Mouse (Mus musculus) CH12.LX (cell line): Measurements from ENCODE around the gene Fuz. TPM values are rescaled to one million over a fixed set of nuclear protein-coding genes. Genes with fewer than 3 reads are reported as not detected.

Experiments
- DNase-seq: peaks from one replicate; pipeline ENCODE4 v3.0.0-alpha.2; 2013; ENCODE audit errors: extremely low read depth
- H3K27ac ChIP-seq: 2 replicates; pipeline ENCODE4 v1.5.1; 2012; ENCODE audit warnings: low read depth, mild to moderate bottlenecking, control low read depth, moderate library complexity; ENCODE audit not compliant: insufficient read depth
- H3K27me3 ChIP-seq: replicated peaks from 2 replicates; pipeline ENCODE3; 2012; ENCODE audit warnings: inconsistent platforms
- H3K36me3 ChIP-seq, 2 experiments: replicated peaks in 1 of 2; 2 replicates each; pipeline versions ENCODE3 to v1.6.1; 2012; ENCODE audit warnings: inconsistent platforms in 1 of 2, low read length in 1 of 2, mild to moderate bottlenecking in 1 of 2, mixed read lengths in 1 of 2, moderate library complexity in 1 of 2; ENCODE audit not compliant: control insufficient read depth in 1 of 2, insufficient read depth in 1 of 2
- H3K4me1 ChIP-seq, 2 experiments: 2 replicates each; pipeline ENCODE4 v1.6.1; 2012; ENCODE audit warnings: inconsistent platforms in 1 of 2, moderate library complexity in 1 of 2; ENCODE audit not compliant: insufficient read depth in 2 of 2, control insufficient read depth in 1 of 2
- H3K4me2 ChIP-seq: 2 replicates; pipeline ENCODE4 v1.6.1; 2012; ENCODE audit warnings: low read depth, mild to moderate bottlenecking, control low read depth; ENCODE audit not compliant: poor library complexity, insufficient read depth, severe bottlenecking
- H3K4me3 ChIP-seq, 3 experiments: fragments of 150-350 bp in 1 of 3; sonication (generic) in 1 of 3; replicated peaks in 1 of 3; 2 replicates each; pipeline versions ENCODE3 to v1.5.1; 2011 to 2012; ENCODE audit warnings: low read depth in 2 of 3, low read length in 2 of 3, mild to moderate bottlenecking in 2 of 3, moderate library complexity in 2 of 3, control low read depth in 1 of 3, improper control_type of control experiment in 1 of 3, inconsistent platforms in 1 of 3, mixed read lengths in 1 of 3; ENCODE audit not compliant: poor library complexity in 1 of 3
- H3K79me2 ChIP-seq: replicated peaks from 2 replicates; pipeline ENCODE4 v1.6.1; 2012; ENCODE audit warnings: mild to moderate bottlenecking, moderate library complexity; ENCODE audit not compliant: control insufficient read depth, poor library complexity, insufficient read depth, severe bottlenecking; ENCODE audit errors: extremely low read depth
- H3K9ac ChIP-seq: 2 replicates; pipeline ENCODE4 v1.6.1; 2012; ENCODE audit warnings: low read depth, mild to moderate bottlenecking, control low read depth, moderate library complexity; ENCODE audit not compliant: insufficient read depth
- H3K9me3 ChIP-seq: replicated peaks from 2 replicates; pipeline ENCODE3; 2012; ENCODE audit warnings: low read length, inconsistent platforms, mixed read lengths
- BHLHE40 ChIP-seq: IDR thresholded peaks from 2 replicates; pipeline ENCODE4 v1.6.1; 2011; ENCODE audit warnings: mild to moderate bottlenecking, low read depth, low read length, improper control_type of control experiment
- CHD1 ChIP-seq: IDR thresholded peaks from 2 replicates; pipeline ENCODE4 v1.6.1; 2012; ENCODE audit warnings: low read depth, low read length, improper control_type of control experiment, inconsistent platforms
- CHD2 ChIP-seq: IDR thresholded peaks from 2 replicates; pipeline ENCODE4 v1.6.1; 2011; ENCODE audit warnings: low read length, improper control_type of control experiment
- E2F4 ChIP-seq: IDR thresholded peaks from 2 replicates; pipeline ENCODE4 v1.6.1; 2011; ENCODE audit warnings: low read depth, low read length, improper control_type of control experiment; ENCODE audit not compliant: insufficient replicate concordance
- ELF1 ChIP-seq: IDR thresholded peaks from 2 replicates; pipeline ENCODE4 v1.6.1; 2014; ENCODE audit warnings: low read depth, mild to moderate bottlenecking, inconsistent platforms, low read length, improper control_type of control experiment
- EP300 ChIP-seq: IDR thresholded peaks from 2 replicates; pipeline ENCODE4 v1.6.1; 2011; ENCODE audit warnings: low read length, improper control_type of control experiment
- ETS1 ChIP-seq: conservative IDR thresholded peaks from 2 replicates; pipeline ENCODE4 v1.6.1; 2012; ENCODE audit warnings: low read depth, mild to moderate bottlenecking, inconsistent platforms, low read length, improper control_type of control experiment, moderate library complexity
- HCFC1 ChIP-seq: IDR thresholded peaks from 2 replicates; pipeline ENCODE4 v1.6.1; 2012; ENCODE audit warnings: low read depth, mild to moderate bottlenecking, inconsistent platforms, low read length, improper control_type of control experiment
- IRF4 ChIP-seq: IDR thresholded peaks from 2 replicates; pipeline ENCODE4 v1.6.1; 2014; ENCODE audit warnings: low read depth, mild to moderate bottlenecking, inconsistent platforms, low read length, improper control_type of control experiment
- JUND ChIP-seq: conservative IDR thresholded peaks from 2 replicates; pipeline ENCODE4 v1.6.1; 2011; ENCODE audit warnings: low read depth, low read length, improper control_type of control experiment
- MAFK ChIP-seq: IDR thresholded peaks from 2 replicates; pipeline ENCODE4 v1.6.1; 2011; ENCODE audit warnings: low read length, improper control_type of control experiment; ENCODE audit not compliant: insufficient replicate concordance
- MAX ChIP-seq: IDR thresholded peaks from 2 replicates; pipeline ENCODE4 v1.6.1; 2011; ENCODE audit warnings: low read length, improper control_type of control experiment
- MEF2A ChIP-seq: IDR thresholded peaks from 2 replicates; pipeline ENCODE4 v1.6.1; 2014; ENCODE audit warnings: low read depth, mild to moderate bottlenecking, inconsistent platforms, low read length, improper control_type of control experiment, borderline replicate concordance
- MXI1 ChIP-seq: IDR thresholded peaks from 2 replicates; pipeline ENCODE4 v1.6.1; 2011; ENCODE audit warnings: mild to moderate bottlenecking, low read depth, low read length, improper control_type of control experiment
- PAX5 ChIP-seq: IDR thresholded peaks from 2 replicates; pipeline ENCODE4 v1.6.1; 2012; ENCODE audit warnings: low read length, inconsistent platforms, mixed read lengths
- POLR2AphosphoS2 ChIP-seq: IDR thresholded peaks from 2 replicates; pipeline ENCODE4 v1.6.1; 2011; ENCODE audit warnings: low read depth, low read length, improper control_type of control experiment
- RAD21 ChIP-seq: IDR thresholded peaks from 2 replicates; pipeline ENCODE4 v1.6.1; 2011; ENCODE audit warnings: low read depth, mild to moderate bottlenecking, low read length, improper control_type of control experiment, moderate library complexity
- SIN3A ChIP-seq: IDR thresholded peaks from 2 replicates; pipeline ENCODE4 v1.6.1; 2012; ENCODE audit warnings: low read length, improper control_type of control experiment, inconsistent platforms
- SMC3 ChIP-seq: IDR thresholded peaks from 2 replicates; pipeline ENCODE4 v1.6.1; 2011; ENCODE audit warnings: low read depth, low read length, improper control_type of control experiment
- TBP ChIP-seq: conservative IDR thresholded peaks from 2 replicates; pipeline ENCODE4 v1.6.1; 2011; ENCODE audit warnings: low read depth, low read length, improper control_type of control experiment
- USF1 ChIP-seq: IDR thresholded peaks from 2 replicates; pipeline ENCODE4 v1.6.1; 2014; ENCODE audit warnings: low read depth, mild to moderate bottlenecking, inconsistent platforms, low read length, improper control_type of control experiment
- ZMIZ1 ChIP-seq: IDR thresholded peaks from 2 replicates; pipeline ENCODE4 v1.6.1; 2012; ENCODE audit warnings: low read depth, mild to moderate bottlenecking, inconsistent platforms, low read length, improper control_type of control experiment
- dilution Hi-C: fragments of 300-500 bp; cut with MboI; formaldehyde crosslinking; loops from 2 replicates; pipeline ENCODE4 v1.14.3; 2020; ENCODE audit warnings: low sequenced_read_pairs; ENCODE audit not compliant: extremely low pct_unique_long_range_greater_than_20kb, extremely low pct_ligation_motif_present
- in situ Hi-C: fragments of 300-500 bp; cut with MboI; formaldehyde crosslinking; loops from 3 replicates; pipeline ENCODE4 v1.14.3; 2019; ENCODE audit warnings: low sequenced_read_pairs, low pct_ligation_motif_present, low pct_unique_long_range_greater_than_20kb, mixed read lengths
- polyA plus RNA-seq: library from polyadenylated mRNA; unstranded; fragments of >175 nt; gene quantifications from 2 replicates; pipeline ENCODE4 v1.2.1, GENCODE M21; 2012; ENCODE audit warnings: low read depth; ENCODE audit not compliant: insufficient read length
- total RNA-seq, 2 experiments: library from RNA; depleted of rRNA; stranded (reverse); fragments of 300-350 nt in 1 of 2; fragments of >200 nt in 1 of 2; gene quantifications; 2 replicates each; pipeline ENCODE4 v1.2.3; 2012 to 2014

Gene Fuz
- total and polyA plus RNA-seq, 3 experiments: 16.7 to 17.1 (median 16.9) TPM

DNA sequence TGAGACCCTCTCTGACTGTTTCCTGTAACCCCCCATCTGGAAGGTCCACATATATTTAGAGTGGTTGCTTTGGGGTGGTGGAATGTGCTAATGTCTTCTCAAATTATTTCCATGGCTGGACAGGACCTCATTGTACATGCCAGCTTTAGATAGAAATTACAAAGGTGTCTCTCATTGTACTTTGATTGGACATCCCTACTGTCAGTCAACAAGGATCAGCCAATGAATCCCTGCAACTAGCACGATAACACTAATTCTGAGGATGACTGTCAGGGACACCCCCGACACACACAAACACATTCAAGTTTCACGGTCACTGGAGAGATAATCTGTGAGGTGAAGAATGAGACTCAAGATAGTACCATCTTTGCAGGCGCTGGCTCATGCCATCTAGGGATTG is 42.8 kb downstream of the Fuz start:
- dilution Hi-C loops: no loop called here
- Histone ChIP-seq H3K27ac (no peak overlapping the region), H3K4me1 (no peaks in the 10 kb centered on the region), H3K79me2 (no peaks in the 10 kb centered on the region), H3K9me3 (peaks cover 2% of the 10 kb centered on the region), H3K9ac (no peak overlapping the region), H3K4me2 (no peak overlapping the region)
- DNase-seq: peak; percentile 46
- in situ Hi-C loops: no loop called here
- TF ChIP-seq CHD2 (0 out of 2 replicates have a peak, but pooled peaks have one; percentile 30), MAFK (no peak)
- TF ChIP-seq, all 38 proteins: peak for 1
- H3K27me3 ChIP-seq: peaks cover 2% of the 10 kb centered on the region
- H3K36me3 ChIP-seq: no peaks in the 10 kb centered on the region
- H3K4me3 ChIP-seq: no peak overlapping the region

DNA sequence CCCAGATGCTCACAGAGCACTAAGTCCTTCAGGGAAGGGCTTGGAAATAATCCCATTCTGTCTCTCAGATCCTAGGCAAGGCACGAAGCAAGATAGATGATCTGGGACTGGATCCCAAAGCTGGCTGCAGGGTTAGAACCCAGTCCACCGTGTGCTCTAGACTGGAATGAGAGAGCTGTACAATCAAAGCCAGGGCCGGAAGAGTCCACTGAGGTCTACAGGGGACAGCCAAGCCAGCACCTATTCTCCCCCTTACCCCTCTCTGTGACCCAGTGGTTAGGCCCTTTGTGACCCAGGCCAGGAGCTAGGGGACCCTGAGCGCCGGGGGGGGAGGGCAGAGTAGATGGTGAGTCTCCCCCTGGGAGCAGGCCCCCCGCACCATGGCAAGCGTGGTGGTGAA is 47.0 kb downstream of the Fuz start, which contains the start of gene Tsks:
Gene Tsks, plus strand, starts transcription at position 301 of the 400 bp plus-strand sequence.
- Histone ChIP-seq H3K27me3 (peaks cover 17% of the 10 kb centered on the region), H3K4me2 (no peak within 1 kb of the TSS), H3K9ac (no peak within 1 kb of the TSS), H3K9me3 (no peaks in the 10 kb centered on the region), H3K79me2 (no peaks in the 10 kb centered on the region), H3K4me1 (no peaks in the 10 kb centered on the region), H3K4me3 (no peak within 1 kb of the TSS), H3K27ac (no peak within 1 kb of the TSS)
- DNase-seq: no peak
- in situ Hi-C loops: no loop called here
- TF ChIP-seq ZMIZ1 (no peak), SIN3A (no peak), USF1 (no peak), CHD2 (no peak), MEF2A (no peak), JUND (no peak), IRF4 (no peak), RAD21 (no peak), SMC3 (no peak), EP300 (no peak), TBP (no peak)
- TF ChIP-seq, all 38 proteins: peak for 0
- no peaks in the 10 kb centered on the region for H3K36me3 ChIP-seq
- dilution Hi-C loops: no loop called here

DNA sequence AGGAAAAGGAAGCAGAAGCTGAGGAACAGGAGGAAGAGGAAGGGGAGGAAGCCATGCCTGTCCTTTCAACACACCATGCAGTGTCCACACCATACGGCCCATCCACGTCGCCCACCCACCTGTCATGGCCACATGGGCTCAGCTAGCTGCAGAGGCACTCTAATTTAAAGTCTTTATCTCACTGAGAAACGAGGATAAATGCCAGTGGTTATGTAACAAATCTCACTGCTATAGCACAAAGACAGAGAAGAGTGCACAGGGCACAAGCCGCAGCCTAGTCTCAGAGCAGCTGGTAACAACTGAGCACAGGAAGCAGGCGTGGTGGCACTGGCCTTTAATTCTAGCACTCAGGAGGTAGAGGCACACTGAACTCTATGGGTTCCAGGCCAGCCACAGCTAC is 54.0 kb downstream of the Fuz start:
- H3K4me1 ChIP-seq: peaks cover 3 to 16% of the 10 kb centered on the region in 2 experiments; a peak in 3 of 4 replicates
- dilution Hi-C loops (no loop called here), in situ Hi-C loops (loop anchor here (10.0 kb wide), 2 partner anchors 95 to 205 kb away; partner anchors contain the start of genes Pnkp and Vrk3)
- H3K9ac ChIP-seq: no peak overlapping the region
- no peaks in the 10 kb centered on the region for H3K79me2 ChIP-seq
- TF ChIP-seq MAX (no peak), USF1 (no peak), CHD1 (no peak), MEF2A (no peak), POLR2AphosphoS2 (no peak), MXI1 (no peak), EP300 (no peak), ETS1 (no peak), HCFC1 (no peak), SIN3A (no peak), BHLHE40 (no peak), ELF1 (no peak), PAX5 (no peak), E2F4 (no peak)
- H3K36me3 ChIP-seq: peaks cover 0 to 2% of the 10 kb centered on the region in 2 experiments
- H3K9me3 ChIP-seq: no peaks in the 10 kb centered on the region
- H3K27ac ChIP-seq: no peak overlapping the region
- DNase-seq: no peak
- H3K27me3 ChIP-seq: peaks cover 51% of the 10 kb centered on the region
- H3K4me3 ChIP-seq: no peak overlapping the region
- H3K4me2 ChIP-seq: no peak overlapping the region
